In the genomic region with DNA sequence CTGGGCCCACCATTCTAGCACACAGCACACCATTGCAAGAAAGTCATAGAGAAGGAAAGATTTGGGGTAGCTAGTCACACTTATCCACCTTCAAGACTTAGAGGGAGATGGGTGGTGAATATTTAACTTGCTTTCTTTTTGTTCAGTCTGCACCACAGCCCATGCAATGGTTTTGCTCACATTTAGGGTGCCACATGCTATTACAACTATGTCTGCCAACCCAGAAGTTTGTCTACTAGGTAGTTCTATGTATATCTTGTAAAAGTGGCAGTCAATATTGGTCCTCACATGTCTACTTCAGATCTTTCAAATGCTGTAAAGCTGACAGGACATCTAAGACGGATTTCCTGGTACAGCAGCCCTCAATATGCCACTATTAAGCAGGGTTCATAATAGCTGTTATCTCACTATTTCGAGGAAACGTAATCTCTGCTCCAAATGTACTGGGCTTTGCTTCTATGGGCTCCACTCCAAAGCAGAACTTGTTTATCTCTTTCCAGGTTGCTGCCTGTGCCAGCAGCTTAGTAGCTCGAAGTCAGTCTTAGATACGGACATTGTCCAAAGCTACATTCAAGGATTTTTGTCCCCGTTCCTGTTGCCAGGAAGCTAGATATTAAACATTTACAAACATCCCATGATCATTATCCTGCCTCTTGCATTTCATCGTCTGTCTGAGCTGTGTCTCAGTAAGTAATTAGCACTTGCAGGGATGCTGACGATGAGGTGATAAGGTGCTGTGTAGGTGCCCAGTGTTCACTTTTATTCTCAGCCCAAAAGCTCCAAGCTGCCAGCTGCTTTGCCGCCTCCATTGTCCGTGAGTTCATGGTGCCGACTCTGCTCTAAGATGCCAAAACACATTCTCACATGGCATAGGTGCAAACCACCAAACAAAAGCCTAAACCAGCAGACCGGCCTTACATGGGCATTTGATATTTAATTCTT, we compare ENCODE assay signal across 12 mouse cellular contexts.
DNase-seq lines count a peak whose midpoint lies in the region; ATAC-seq and TF ChIP-seq lines count a peak whose summit lies in the region.
"Had no signal": no experiment of that assay in that cellular context is flagged by ENCODE, and none has a peak within 500 bp of the region (broad histone marks: within the 10 kb centered on the region; RNA-seq: fewer than 3 reads in every experiment).

No protein-coding gene starts in this region.

- H3K27ac ChIP-seq in heart, embryonic 16.5 days (ENCODE audit: low read length): no peak overlapping the region
- no peak overlapping the region for H3K27ac ChIP-seq in heart, embryonic 10.5 days
- H3K27ac ChIP-seq in forebrain, postnatal 0 days (ENCODE audit: low read depth, low read length): no peak overlapping the region
- no peak overlapping the region for H3K27ac ChIP-seq in stomach, postnatal 0 days (replicated peaks)
- H3K27ac ChIP-seq: embryonic facial prominence, embryonic 15.5 days; heart, adult 2 months; limb, embryonic 15.5 days; neural tube, embryonic 15.5 days had no signal

- TF ChIP-seq CTCF in forebrain, postnatal 0 days (IDR thresholded peaks at IDR 0.05; ENCODE audit: low read depth): no peak
- no peak for TF ChIP-seq CTCF in stomach, postnatal 0 days (IDR thresholded peaks at IDR 0.05; ENCODE audit: low read depth)

- ATAC-seq in heart, embryonic 16.5 days (replicated peaks; ENCODE audit: extremely low read depth, insufficient read depth, low FRiP score): peak; percentile 65; the same call in 1 of the 2 replicates
- no peak for ATAC-seq in forebrain, postnatal 0 days
- no peak for ATAC-seq in stomach, postnatal 0 days (ENCODE audit: low FRiP score, low TSS enrichment)
- ATAC-seq in activated CD4-positive, CD25-positive, alpha-beta regulatory T cell, adult 4 months: no peak

- peak overlapping the region; percentile 45 for H3K4me2 ChIP-seq in heart, embryonic 16.5 days (ENCODE audit: low read depth, low read length)
- no peak overlapping the region for H3K4me2 ChIP-seq in forebrain, postnatal 0 days (ENCODE audit: low read depth)
- peak overlapping the region; percentile 27; the same call in 1 of the 2 replicates for H3K4me2 ChIP-seq in stomach, postnatal 0 days (replicated peaks; ENCODE audit: low read depth)
- H3K4me2 ChIP-seq: embryonic facial prominence, embryonic 15.5 days; limb, embryonic 15.5 days; neural tube, embryonic 15.5 days had no signal

- peaks cover 11% of the 10 kb centered on the region for H3K4me1 ChIP-seq in heart, embryonic 16.5 days (ENCODE audit: control insufficient read depth, insufficient read depth, low read length)
- H3K4me1 ChIP-seq in heart, embryonic 10.5 days: 0 out of 2 replicates have a peak, but pooled peaks cover 2% of the 10 kb centered on the region
- H3K4me1 ChIP-seq in forebrain, postnatal 0 days (ENCODE audit: insufficient read depth): 0 out of 2 replicates have a peak, but pooled peaks cover 2% of the 10 kb centered on the region
- no peaks in the 10 kb centered on the region for H3K4me1 ChIP-seq in stomach, postnatal 0 days (replicated peaks; ENCODE audit: control insufficient read depth, insufficient read depth)
- H3K4me1 ChIP-seq: embryonic facial prominence, embryonic 15.5 days; limb, embryonic 15.5 days; neural tube, embryonic 15.5 days had no signal

- WGBS in heart, embryonic 16.5 days: 28% methylated on average over 12 of the region's 12 CpGs
- WGBS in heart, embryonic 10.5 days: 56% methylated on average over 12 of the region's 12 CpGs
- WGBS in forebrain, postnatal 0 days: 41% methylated on average over 12 of the region's 12 CpGs
- WGBS in stomach, postnatal 0 days: 42% methylated on average over 12 of the region's 12 CpGs

- no peaks in the 10 kb centered on the region for H3K36me3 ChIP-seq in heart, embryonic 16.5 days (ENCODE audit: control insufficient read depth, insufficient read depth)
- no peaks in the 10 kb centered on the region for H3K36me3 ChIP-seq in heart, embryonic 10.5 days
- no peaks in the 10 kb centered on the region for H3K36me3 ChIP-seq in forebrain, postnatal 0 days (ENCODE audit: insufficient read depth)
- no peaks in the 10 kb centered on the region for H3K36me3 ChIP-seq in stomach, postnatal 0 days (ENCODE audit: control insufficient read depth, insufficient read depth, low read length)
- H3K36me3 ChIP-seq: embryonic facial prominence, embryonic 15.5 days; limb, embryonic 15.5 days; neural tube, embryonic 15.5 days had no signal

- peak overlapping the region; percentile 27 for H3K4me3 ChIP-seq in heart, embryonic 16.5 days (ENCODE audit: low read length)
- H3K4me3 ChIP-seq in heart, embryonic 10.5 days: no peak overlapping the region
- no peak overlapping the region for H3K4me3 ChIP-seq in forebrain, postnatal 0 days (ENCODE audit: low read depth, low read length)
- no peak overlapping the region for H3K4me3 ChIP-seq in stomach, postnatal 0 days (ENCODE audit: low read depth, low read length)
- H3K4me3 ChIP-seq: embryonic facial prominence, embryonic 15.5 days; heart, adult 2 months; limb, embryonic 15.5 days; neural tube, embryonic 15.5 days had no signal

- no peak for DNase-seq in heart, embryonic 10.5 days (ENCODE audit: low spot score)
- peak; percentile 5 to 22 for DNase-seq in right cerebral cortex, adult 2 months (ENCODE audit: low spot score in 2 of 2)
- DNase-seq in right cerebral cortex, postnatal 4 days: no peak
- DNase-seq in forebrain, postnatal 0 days: peak; percentile 18
- no peak for DNase-seq in stomach, postnatal 0 days (ENCODE audit: low spot score)
- DNase-seq: adrenal gland, postnatal 25 days had no signal

- H3K27me3 ChIP-seq in heart, embryonic 16.5 days (ENCODE audit: control insufficient read depth, insufficient read depth, low read length): no peaks in the 10 kb centered on the region
- H3K27me3 ChIP-seq in heart, embryonic 10.5 days (ENCODE audit: insufficient read depth, poor library complexity, severe bottlenecking): no peaks in the 10 kb centered on the region
- H3K27me3 ChIP-seq in forebrain, postnatal 0 days (ENCODE audit: insufficient read depth, low read length): no peaks in the 10 kb centered on the region
- no peaks in the 10 kb centered on the region for H3K27me3 ChIP-seq in stomach, postnatal 0 days (ENCODE audit: control insufficient read depth, insufficient read depth, low read length)
- H3K27me3 ChIP-seq: embryonic facial prominence, embryonic 15.5 days; limb, embryonic 15.5 days; neural tube, embryonic 15.5 days had no signal

- no peaks in the 10 kb centered on the region for H3K9me3 ChIP-seq in heart, embryonic 16.5 days (replicated peaks; ENCODE audit: control insufficient read depth, low read length)
- no peaks in the 10 kb centered on the region for H3K9me3 ChIP-seq in heart, embryonic 10.5 days
- H3K9me3 ChIP-seq in forebrain, postnatal 0 days (ENCODE audit: low read length): no peaks in the 10 kb centered on the region
- H3K9me3 ChIP-seq in stomach, postnatal 0 days (ENCODE audit: control insufficient read depth, low read length): no peaks in the 10 kb centered on the region
- H3K9me3 ChIP-seq: embryonic facial prominence, embryonic 15.5 days; limb, embryonic 15.5 days; neural tube, embryonic 15.5 days had no signal

- no peak overlapping the region for H3K9ac ChIP-seq in heart, embryonic 16.5 days (ENCODE audit: low read length)
- H3K9ac ChIP-seq in forebrain, postnatal 0 days: no peak overlapping the region
- no peak overlapping the region for H3K9ac ChIP-seq in stomach, postnatal 0 days (ENCODE audit: low read length)
- H3K9ac ChIP-seq: embryonic facial prominence, embryonic 15.5 days; limb, embryonic 15.5 days; neural tube, embryonic 15.5 days had no signal

- TF ChIP-seq EP300 in stomach, postnatal 0 days (optimal IDR thresholded peaks at IDR 0.05): no peak

Comparison
In these comparisons a context has a peak if more than half of its experiments do, and no peak if none do; other contexts are left out.
1. DNase-seq: peak in right cerebral cortex, adult 2 months (2 of 2) and forebrain, postnatal 0 days (single experiment); none in heart, embryonic 10.5 days (single experiment), right cerebral cortex, postnatal 4 days (single experiment) and stomach, postnatal 0 days (single experiment).